Mouse (Mus musculus) kidney, postnatal 25 days (tissue): Measurements from ENCODE around the gene Fabp2.

Experiments
- DNase-seq, 2 experiments: peaks; one replicate each; pipeline ENCODE4 v3.0.0; 2021; ENCODE audit warnings: mixed read lengths in 2 of 2

The Fabp2 gene

GRCm38 (mm10) chr3:122894772-122895171, at the start of gene Fabp2:
Fabp2 (plus strand) TSS chr3:122895072.
- no peak for DNase-seq

GRCm38 (mm10) chr3:122848410-122849034, 46.4 kb upstream of the Fabp2 start:
- no peak for DNase-seq

GRCm38 (mm10) chr3:122855149-122855548, 39.7 kb upstream of the Fabp2 start:
- DNase-seq, result no peak

GRCm38 (mm10) chr3:122859829-122860228, 35.0 kb upstream of the Fabp2 start:
- no peak for DNase-seq

GRCm38 (mm10) chr3:122860573-122861498, 34.0 kb upstream of the Fabp2 start:
- DNase-seq, result no peak

DNA sequence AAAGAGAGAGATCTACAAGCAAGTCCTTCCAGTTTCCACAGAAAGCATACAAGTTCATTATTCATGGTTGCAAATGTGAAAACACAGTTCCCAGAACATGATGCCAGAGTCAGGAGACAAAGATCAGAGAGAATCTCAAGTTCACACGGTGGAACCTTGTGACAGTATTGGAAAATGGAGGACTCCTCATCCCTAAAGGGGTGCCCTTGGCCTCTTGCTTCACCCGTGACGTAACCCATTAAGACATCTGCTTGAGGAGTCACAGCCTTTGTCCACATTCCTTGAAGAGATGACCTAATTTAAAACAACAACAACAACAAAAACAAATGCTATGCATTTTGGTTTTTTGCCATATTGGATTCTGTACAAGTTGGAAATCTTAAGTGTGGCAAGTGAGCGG, 29.8 kb upstream of the Fabp2 start:
- DNase-seq, result no peak

GRCm38 (mm10) chr3:122868270-122868669, 26.6 kb upstream of the Fabp2 start:
- DNase-seq, result no peak

GRCm38 (mm10) chr3:122871596-122871995, 23.3 kb upstream of the Fabp2 start:
- DNase-seq, result no peak

GRCm38 (mm10) chr3:122876870-122877269, 18.0 kb upstream of the Fabp2 start:
- no peak for DNase-seq

DNA sequence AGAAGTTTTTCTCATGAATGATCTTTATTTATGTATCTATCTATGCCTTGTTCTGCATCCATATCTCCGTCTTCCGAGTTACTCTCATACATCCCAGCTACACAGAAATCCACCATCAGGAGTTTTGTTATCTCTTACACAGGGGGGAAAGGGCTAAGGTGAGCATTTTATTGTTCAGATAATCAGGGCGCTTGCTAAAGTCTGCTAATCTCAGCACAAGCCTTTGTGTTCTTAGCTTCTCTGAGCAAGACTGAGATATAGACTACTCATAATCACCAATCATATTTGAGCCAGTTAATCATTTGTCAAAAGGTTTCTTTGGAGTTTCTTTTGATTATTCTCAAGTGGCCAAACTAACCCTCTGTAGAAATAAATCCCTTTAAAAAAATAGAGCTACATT, 17.3 kb upstream of the Fabp2 start:
- DNase-seq, result no peak

DNA sequence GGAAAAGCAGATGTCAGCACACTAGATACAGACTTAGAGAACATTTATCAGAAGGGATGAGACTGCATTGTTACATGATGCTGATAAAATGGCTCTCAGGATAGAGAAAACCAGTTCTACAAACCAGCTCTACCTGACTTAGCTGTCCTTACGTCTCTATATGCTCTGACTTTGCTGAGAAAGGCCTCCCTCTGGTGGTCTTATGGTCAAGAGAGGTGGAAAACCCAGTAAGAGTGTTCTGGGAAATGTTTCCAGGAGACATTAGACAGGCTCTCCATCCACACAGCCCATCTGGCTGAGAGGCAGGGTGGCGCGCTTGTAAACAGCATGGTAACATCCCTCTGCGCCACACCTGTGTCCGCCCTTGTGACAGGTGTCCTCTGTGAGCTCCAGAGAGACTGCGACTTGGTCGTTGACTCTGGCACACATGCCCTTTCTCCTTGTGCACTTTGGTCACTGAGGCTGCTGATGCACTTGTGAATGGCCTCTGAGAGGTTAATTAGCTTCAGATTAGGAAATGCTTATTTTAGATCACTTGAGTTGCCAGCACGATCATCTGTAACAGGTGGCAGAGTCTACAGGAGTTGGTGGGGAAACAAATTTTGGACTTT, 16.1 kb upstream of the Fabp2 start:
- DNase-seq, result no peak

GRCm38 (mm10) chr3:122887505-122888301, 7.2 kb upstream of the Fabp2 start:
- DNase-seq, result no peak

DNA sequence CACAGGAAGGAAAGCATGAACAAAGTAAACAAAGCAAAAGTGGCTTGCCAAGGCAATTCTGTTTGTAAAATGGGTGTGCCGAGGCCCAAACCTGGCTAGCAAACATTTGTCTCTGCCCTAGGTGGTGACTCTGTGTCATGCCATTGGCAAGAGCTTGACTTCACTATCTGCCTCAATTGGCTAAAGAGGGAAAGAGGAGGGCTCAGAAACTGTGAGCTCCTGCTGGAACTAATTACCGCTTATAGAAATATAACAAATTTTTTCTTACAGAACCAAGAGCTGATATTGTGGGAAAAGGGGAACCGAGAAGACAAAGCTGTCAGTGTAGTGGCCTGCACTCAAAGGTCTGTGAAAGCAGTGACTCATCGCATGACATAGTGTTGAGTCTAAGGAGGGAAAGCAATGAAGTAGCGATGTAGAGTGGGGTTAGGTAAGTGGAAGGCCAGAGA, 6.5 kb upstream of the Fabp2 start:
- DNase-seq, result no peak

DNA sequence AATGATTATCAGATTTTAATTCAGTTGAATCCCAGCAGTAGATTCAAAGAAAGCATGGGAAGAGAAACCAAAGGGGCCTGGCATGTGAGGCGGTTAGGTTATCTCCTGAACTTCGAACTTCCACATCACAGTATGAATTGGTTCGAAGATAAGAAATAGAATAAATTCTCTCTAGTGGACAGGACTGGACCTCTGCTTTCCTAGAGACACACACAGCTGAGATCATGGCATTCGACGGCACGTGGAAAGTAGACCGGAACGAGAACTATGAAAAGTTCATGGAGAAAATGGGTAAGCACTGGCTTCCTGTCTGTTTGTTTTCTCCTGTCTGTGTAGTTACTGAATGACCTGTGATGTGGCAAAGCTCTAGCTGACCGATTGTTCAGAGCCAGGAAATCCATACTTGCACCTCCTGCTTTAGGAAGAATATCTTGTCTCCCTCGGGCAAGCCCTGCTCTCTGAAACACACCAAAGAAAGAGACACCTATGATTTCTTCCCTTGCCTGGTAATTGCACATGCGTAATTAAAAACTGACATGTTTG, 388 bp downstream of the Fabp2 start:
- DNase-seq, result no peak

- no peak for DNase-seq
Observed at GRCm38 (mm10) chr3:122898254-122898653, 3.4 kb downstream of the Fabp2 start.

GRCm38 (mm10) chr3:122903746-122904433, 9.0 kb downstream of the Fabp2 start:
- DNase-seq, result peak in 1 of 2 experiments; percentile 56

GRCm38 (mm10) chr3:122907841-122908240, 13.0 kb downstream of the Fabp2 start:
- DNase-seq, result no peak

DNA sequence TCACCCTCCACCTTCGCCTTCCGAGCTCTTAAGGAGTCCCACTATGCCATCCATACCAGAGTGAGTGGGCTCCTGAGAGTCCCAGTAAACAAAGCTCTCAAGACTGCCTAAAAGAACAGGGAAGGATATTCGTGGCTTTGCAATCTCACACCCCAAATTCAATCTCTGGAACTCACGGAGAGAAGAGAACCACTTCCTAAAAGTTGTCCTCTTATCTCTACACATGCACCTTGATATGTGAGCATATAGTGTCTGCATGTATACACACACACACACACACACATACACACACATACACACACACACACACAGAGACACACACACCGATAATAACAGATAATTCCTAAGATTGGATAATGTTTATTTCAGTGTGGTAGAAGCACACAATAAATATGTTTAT, 20.6 kb downstream of the Fabp2 start:
- DNase-seq, result no peak

DNA sequence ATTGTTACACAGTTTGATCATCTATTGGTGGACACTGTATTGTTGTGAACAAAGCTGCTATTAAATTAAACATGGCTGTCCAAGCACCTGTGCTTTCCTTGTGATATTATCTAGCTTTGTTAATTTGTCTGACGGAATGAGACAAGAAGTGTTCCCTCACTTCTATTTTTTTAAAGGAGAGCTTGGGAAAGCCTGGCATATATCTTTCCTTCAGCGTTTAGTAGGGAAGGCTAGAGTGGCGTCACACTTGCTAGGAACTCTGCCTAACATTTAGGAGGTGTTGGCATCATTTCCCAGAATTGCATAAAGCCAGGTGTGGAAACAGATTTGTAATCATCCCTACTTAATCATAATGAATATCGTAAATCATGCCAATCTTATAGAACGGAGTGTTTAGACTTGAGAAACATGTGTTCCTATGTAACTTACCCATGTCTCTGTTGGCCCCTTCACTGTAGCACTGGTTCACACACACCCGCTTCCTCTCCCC, 21.4 kb downstream of the Fabp2 start:
- DNase-seq, result no peak

DNA sequence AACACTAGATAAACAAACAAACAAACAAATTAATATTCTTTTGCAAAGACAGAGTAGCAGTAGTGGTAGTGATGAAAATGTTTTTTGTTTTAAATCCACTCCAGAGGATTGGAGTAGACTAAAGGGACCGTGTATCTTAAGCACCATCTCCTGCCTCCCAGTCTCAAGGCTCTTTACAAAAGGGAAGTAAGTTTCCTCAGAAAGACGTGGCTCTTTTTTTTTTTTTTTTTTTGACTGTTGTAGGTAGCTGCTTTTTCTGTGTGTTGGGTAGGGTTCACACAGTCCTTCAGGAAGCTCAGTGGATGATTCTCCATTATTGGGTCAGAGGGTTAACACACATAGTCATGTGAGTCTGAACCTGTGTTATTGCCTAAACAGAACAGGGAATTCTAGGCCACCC, 23.8 kb downstream of the Fabp2 start:
- DNase-seq, result no peak

DNA sequence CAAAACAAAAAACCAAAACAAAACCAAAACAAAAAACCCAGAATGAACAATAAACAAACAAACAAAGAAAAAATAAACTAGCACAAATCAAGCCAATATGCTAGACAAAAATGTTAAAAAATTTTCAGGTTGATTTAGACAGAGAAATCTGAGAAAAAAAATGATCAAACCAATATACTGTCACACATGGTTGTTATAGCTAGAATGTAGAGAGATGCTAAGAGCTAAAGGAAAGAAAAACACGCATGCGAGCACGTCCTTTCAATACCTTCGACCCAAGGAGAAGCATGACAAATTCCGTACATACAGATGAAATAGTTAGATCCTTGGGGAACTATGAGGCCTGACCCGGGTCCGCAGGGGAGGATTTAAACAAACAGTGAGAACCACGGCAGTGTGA, 24.4 kb downstream of the Fabp2 start, which contains the start of gene Gm10959:
Gene Gm10959 (minus strand): TSS at position 101 of the 400 bp plus-strand sequence.
- no peak for DNase-seq
